Mouse (Mus musculus) midbrain, embryonic 11.5 days (tissue): Measurements from ENCODE around the gene Zfp444. TPM values are rescaled to one million over a fixed set of nuclear protein-coding genes. Genes with fewer than 3 reads are reported as not detected.

Experiments used
- ATAC-seq: fragments of 200-750 bp; cut with Nextera tagmentation; 2 replicates; pipeline ENCODE4 v1.8.0; 2017; ENCODE audit warnings: moderate TSS enrichment, moderate library complexity; ENCODE audit not compliant: low FRiP score
- DNase-seq: peaks from one replicate; pipeline ENCODE4 v3.0.0; 2015; ENCODE audit warnings: low spot score; ENCODE audit errors: missing footprints
- H3K27ac ChIP-seq: fragments of 300-500 bp; sonication (generic); 2 replicates; pipeline ENCODE4 v1.5.1; 2014; ENCODE audit warnings: low read depth, low read length
- H3K27me3 ChIP-seq: fragments of 300-500 bp; sonication (generic); 2 replicates; pipeline ENCODE4 v1.6.1; 2014; ENCODE audit warnings: mild to moderate bottlenecking, low read length, moderate library complexity, mixed read lengths; ENCODE audit not compliant: control insufficient read depth, insufficient read depth
- H3K36me3 ChIP-seq: fragments of 300-500 bp; sonication (generic); 2 replicates; pipeline ENCODE4 v1.6.1; 2014; ENCODE audit warnings: mild to moderate bottlenecking, low read length, moderate library complexity, mixed read lengths; ENCODE audit not compliant: control insufficient read depth, insufficient read depth
- H3K4me1 ChIP-seq: fragments of 300-500 bp; sonication (generic); 2 replicates; pipeline ENCODE4 v1.6.1; 2014; ENCODE audit warnings: low read length; ENCODE audit not compliant: control insufficient read depth, insufficient read depth
- H3K4me2 ChIP-seq: fragments of 300-500 bp; sonication (generic); 2 replicates; pipeline ENCODE4 v1.6.1; 2014; ENCODE audit warnings: mild to moderate bottlenecking, moderate library complexity
- H3K4me3 ChIP-seq: fragments of 300-500 bp; sonication (generic); 2 replicates; pipeline ENCODE4 v1.5.1; 2014; ENCODE audit warnings: low read depth, low read length
- H3K9ac ChIP-seq: fragments of 300-500 bp; sonication (generic); 2 replicates; pipeline ENCODE4 v1.6.1; 2014; ENCODE audit warnings: low read length
- H3K9me3 ChIP-seq: fragments of 300-500 bp; sonication (generic); 2 replicates; pipeline ENCODE4 v1.6.1; 2016; ENCODE audit warnings: low read length; ENCODE audit not compliant: control insufficient read depth
- WGBS: fragments of 180-500 bp; shearing (Covaris S2); extraction: QIAGEN DNeasy Blood & Tissue Kit; methylation state at CpG from one replicate; pipeline ENCODE4 v1.1.7; 2014; 5-methylcytosine and 5-hydroxymethylcytosine counted together
- polyA plus RNA-seq: library from polyadenylated mRNA; unstranded; fragments of >200 nt; fragmentation: Nextera tagmentation; extraction: Ambion mirVana; gene quantifications from 2 replicates; pipeline ENCODE4 v1.2.1, GENCODE M21; 2014

Zfp444 gene
- polyA plus RNA-seq, 1 experiment from 2014 or later: 72.2 TPM

GRCm38 (mm10) chr7:6156901-6157472, 15.0 kb upstream of the Zfp444 start:
- peak overlapping the region; percentile 54; the same call in 1 of the 2 replicates for H3K4me2 ChIP-seq
- H3K9ac ChIP-seq: peak overlapping the region; percentile 90

DNA sequence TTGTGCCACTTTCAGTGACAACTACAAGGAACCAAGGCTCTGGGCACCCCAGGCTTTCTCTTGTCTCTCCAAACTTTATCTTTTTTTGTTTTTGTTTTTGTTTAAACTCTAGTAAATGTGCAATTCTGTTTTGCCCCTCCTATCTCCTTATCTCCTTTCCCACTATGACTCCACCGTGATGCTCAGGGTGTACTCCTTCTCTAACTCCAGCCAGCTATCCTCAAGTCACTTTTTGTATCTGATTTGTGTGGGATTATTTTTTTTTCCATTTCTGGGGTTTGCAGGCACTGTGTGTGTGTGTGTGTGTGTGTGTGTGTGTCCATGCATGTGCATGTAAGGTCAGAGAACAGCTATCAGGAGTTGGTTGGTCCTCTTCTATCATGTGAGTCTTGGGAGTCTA, 14.5 kb upstream of the Zfp444 start:
- DNase-seq (peak; percentile 64), ATAC-seq (no peak)
- WGBS: 84% methylated on average over 1 of the region's 1 CpGs
- H3K27me3 ChIP-seq: no peaks in the 10 kb centered on the region
- H3K4me2 ChIP-seq: no peak overlapping the region
- no peak overlapping the region for H3K4me3 ChIP-seq
- no peak overlapping the region for H3K27ac ChIP-seq
- H3K4me1 ChIP-seq: peaks cover 13% of the 10 kb centered on the region
- no peak overlapping the region for H3K9ac ChIP-seq
- no peaks in the 10 kb centered on the region for H3K36me3 ChIP-seq
- H3K9me3 ChIP-seq: no peaks in the 10 kb centered on the region

More at GRCm38 (mm10) chr7:6156901-6157472, 15.0 kb upstream of the Zfp444 start:
- no peak for ATAC-seq
- DNase-seq: peak; percentile 56
- 73% methylated on average over 9 of the region's 9 CpGs for WGBS
- Histone ChIP-seq H3K27ac (no peak overlapping the region), H3K4me1 (peaks cover 13% of the 10 kb centered on the region), H3K9me3 (no peaks in the 10 kb centered on the region), H3K36me3 (no peaks in the 10 kb centered on the region), H3K27me3 (no peaks in the 10 kb centered on the region), H3K4me3 (peak overlapping the region; percentile 80; the same call in 1 of the 2 replicates)

- no peak for DNase-seq
- H3K4me3 ChIP-seq: no peak overlapping the region
- no peak overlapping the region for H3K4me2 ChIP-seq
- H3K27ac ChIP-seq: no peak overlapping the region
- no peaks in the 10 kb centered on the region for H3K9me3 ChIP-seq
- WGBS: 86% methylated on average over 3 of the region's 3 CpGs
- peaks cover 6% of the 10 kb centered on the region for H3K4me1 ChIP-seq
- no peaks in the 10 kb centered on the region for H3K36me3 ChIP-seq
- no peak overlapping the region for H3K9ac ChIP-seq
- no peak for ATAC-seq
- no peaks in the 10 kb centered on the region for H3K27me3 ChIP-seq
These were observed 12.4 kb upstream of the Zfp444 start for GRCm38 (mm10) chr7:6159604-6160003.

GRCm38 (mm10) chr7:6161541-6161940, 10.5 kb upstream of the Zfp444 start:
- Histone ChIP-seq H3K27me3 (no peaks in the 10 kb centered on the region), H3K4me1 (peaks cover 2% of the 10 kb centered on the region; the same call in 1 of the 2 replicates), H3K9me3 (no peaks in the 10 kb centered on the region), H3K9ac (no peak overlapping the region), H3K27ac (no peak overlapping the region), H3K4me2 (no peak overlapping the region), H3K36me3 (no peaks in the 10 kb centered on the region), H3K4me3 (no peak overlapping the region)
- WGBS: 67% methylated on average over 3 of the region's 3 CpGs
- DNase-seq (peak; percentile 35), ATAC-seq (no peak)

DNA sequence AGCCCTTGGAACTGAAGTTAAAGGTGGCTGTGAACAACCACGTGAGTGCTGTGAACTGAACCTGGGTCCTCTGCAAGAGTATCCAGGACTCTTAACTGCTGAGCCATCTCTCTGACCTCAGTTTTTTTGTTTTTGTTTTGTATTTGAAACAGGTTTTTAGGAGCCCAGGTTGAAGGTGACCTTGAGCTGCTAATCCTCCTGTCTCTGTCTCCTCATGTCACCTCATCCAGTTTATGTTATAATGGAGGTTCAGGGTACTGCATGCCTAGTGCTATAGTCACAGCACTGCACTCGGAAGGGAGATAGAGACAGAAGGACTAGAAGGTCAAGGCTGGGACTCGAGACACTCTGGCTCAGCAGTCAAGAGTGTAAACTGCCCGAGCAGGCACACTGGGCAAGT, 9.9 kb upstream of the Zfp444 start:
- H3K36me3 ChIP-seq: no peaks in the 10 kb centered on the region
- H3K27me3 ChIP-seq: no peaks in the 10 kb centered on the region
- H3K27ac ChIP-seq: no peak overlapping the region
- no peak overlapping the region for H3K4me3 ChIP-seq
- H3K4me1 ChIP-seq: no peaks in the 10 kb centered on the region
- WGBS: 85% methylated on average over 4 of the region's 4 CpGs
- H3K9ac ChIP-seq: no peak overlapping the region
- no peak for DNase-seq
- no peaks in the 10 kb centered on the region for H3K9me3 ChIP-seq
- ATAC-seq: no peak
- no peak overlapping the region for H3K4me2 ChIP-seq

GRCm38 (mm10) chr7:6164671-6165070, 7.4 kb upstream of the Zfp444 start:
- no peak overlapping the region for H3K9ac ChIP-seq
- no peak overlapping the region for H3K4me2 ChIP-seq
- H3K36me3 ChIP-seq: no peaks in the 10 kb centered on the region
- no peaks in the 10 kb centered on the region for H3K9me3 ChIP-seq
- no peak overlapping the region for H3K4me3 ChIP-seq
- WGBS: 69% methylated on average over 5 of the region's 5 CpGs
- no peaks in the 10 kb centered on the region for H3K27me3 ChIP-seq
- H3K4me1 ChIP-seq: no peaks in the 10 kb centered on the region
- ATAC-seq (no peak), DNase-seq (peak; percentile 66)
- no peak overlapping the region for H3K27ac ChIP-seq

DNA sequence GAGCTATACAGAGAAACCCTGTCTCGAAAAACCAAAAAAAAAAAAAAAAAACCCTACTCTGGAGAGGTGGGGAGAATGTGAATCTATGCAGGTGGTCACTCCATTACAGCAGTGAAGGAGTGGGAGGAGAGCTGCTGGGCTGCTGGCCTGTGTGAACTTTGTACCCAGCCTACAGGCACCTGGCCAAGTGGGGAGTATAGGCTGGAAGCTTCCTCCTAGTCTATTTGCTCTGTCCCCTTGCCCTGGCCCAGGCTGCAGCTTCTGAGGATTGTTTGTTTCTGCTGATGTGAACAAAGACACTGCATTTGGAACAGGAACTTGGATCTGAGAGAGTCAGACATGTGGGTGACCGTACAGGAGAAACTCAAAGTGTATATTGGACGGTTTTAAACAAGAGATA, 2.6 kb upstream of the Zfp444 start:
- ATAC-seq: no peak
- H3K4me2 ChIP-seq: no peak overlapping the region
- no peaks in the 10 kb centered on the region for H3K9me3 ChIP-seq
- WGBS: 68% methylated on average over 3 of the region's 3 CpGs
- H3K4me3 ChIP-seq: no peak overlapping the region
- H3K4me1 ChIP-seq: peaks cover 4% of the 10 kb centered on the region; the same call in 1 of the 2 replicates
- no peak overlapping the region for H3K27ac ChIP-seq
- no peaks in the 10 kb centered on the region for H3K36me3 ChIP-seq
- no peak overlapping the region for H3K9ac ChIP-seq
- DNase-seq: peak; percentile 14
- H3K27me3 ChIP-seq: no peaks in the 10 kb centered on the region

GRCm38 (mm10) chr7:6170391-6170790, 1.6 kb upstream of the Zfp444 start:
- WGBS: 87% methylated on average over 9 of the region's 9 CpGs
- no peak overlapping the region for H3K4me2 ChIP-seq

DNA sequence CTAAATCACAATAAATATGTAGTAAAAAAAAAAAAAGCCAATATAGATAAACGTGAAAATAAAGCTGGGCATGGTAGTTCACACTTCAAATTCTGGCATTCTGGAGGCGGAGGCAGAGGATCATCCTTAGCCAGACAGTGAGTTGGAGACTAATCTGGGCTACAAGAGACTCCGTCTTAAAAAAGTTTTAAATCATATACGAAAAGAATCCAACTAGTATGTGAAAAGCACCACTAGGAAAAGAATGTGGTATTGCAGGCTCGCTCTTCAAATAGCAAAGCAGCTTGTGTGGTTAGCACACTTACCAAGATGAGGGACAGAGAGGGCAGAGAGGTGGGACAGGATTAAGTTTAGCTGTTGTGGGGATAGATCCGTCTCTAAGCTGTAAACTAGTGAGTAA, 1.2 kb upstream of the Zfp444 start:
- ATAC-seq: no peak

More at GRCm38 (mm10) chr7:6170391-6170790, 1.6 kb upstream of the Zfp444 start:
- peaks cover 4% of the 10 kb centered on the region; the same call in 1 of the 2 replicates for H3K4me1 ChIP-seq
- H3K9me3 ChIP-seq: no peaks in the 10 kb centered on the region
- H3K27me3 ChIP-seq: no peaks in the 10 kb centered on the region
- no peak overlapping the region for H3K27ac ChIP-seq
- H3K4me3 ChIP-seq: no peak overlapping the region
- DNase-seq: peak; percentile 28
- no peak overlapping the region for H3K9ac ChIP-seq
- ATAC-seq: no peak
- 0 out of 2 replicates have a peak, but pooled peaks cover under 1% of the 10 kb centered on the region for H3K36me3 ChIP-seq

More for the DNA sequence above, 1.2 kb upstream of the Zfp444 start:
- 51% methylated on average over 6 of the region's 6 CpGs for WGBS
- no peaks in the 10 kb centered on the region for H3K27me3 ChIP-seq
- H3K9ac ChIP-seq: peak overlapping the region; percentile 48
- no peaks in the 10 kb centered on the region for H3K9me3 ChIP-seq
- peak overlapping the region; percentile 73 for H3K4me2 ChIP-seq
- peak overlapping the region; percentile 62 for H3K4me3 ChIP-seq
- H3K4me1 ChIP-seq: peaks cover 4% of the 10 kb centered on the region; the same call in 1 of the 2 replicates
- 0 out of 2 replicates have a peak overlapping the region, but pooled peaks have one; percentile 42 for H3K27ac ChIP-seq
- DNase-seq: no peak
- H3K36me3 ChIP-seq: 0 out of 2 replicates have a peak, but pooled peaks cover 2% of the 10 kb centered on the region
